Mouse (Mus musculus) activated CD4-positive, CD25-positive, alpha-beta regulatory T cell, adult 9 weeks (primary cell): ENCODE data around the gene Sp3. TPM values are rescaled to one million over a fixed set of nuclear protein-coding genes. Genes with fewer than 3 reads are reported as not detected.

Experiments used
- polyA plus RNA-seq: library from polyadenylated mRNA; unstranded; fragments of 100-300 nt; shearing (Covaris generic); gene quantifications from one replicate; pipeline ENCODE4 v1.2.1, GENCODE M21; 2017

The Sp3 gene
- polyA plus RNA-seq: 69.9 TPM

DNA sequence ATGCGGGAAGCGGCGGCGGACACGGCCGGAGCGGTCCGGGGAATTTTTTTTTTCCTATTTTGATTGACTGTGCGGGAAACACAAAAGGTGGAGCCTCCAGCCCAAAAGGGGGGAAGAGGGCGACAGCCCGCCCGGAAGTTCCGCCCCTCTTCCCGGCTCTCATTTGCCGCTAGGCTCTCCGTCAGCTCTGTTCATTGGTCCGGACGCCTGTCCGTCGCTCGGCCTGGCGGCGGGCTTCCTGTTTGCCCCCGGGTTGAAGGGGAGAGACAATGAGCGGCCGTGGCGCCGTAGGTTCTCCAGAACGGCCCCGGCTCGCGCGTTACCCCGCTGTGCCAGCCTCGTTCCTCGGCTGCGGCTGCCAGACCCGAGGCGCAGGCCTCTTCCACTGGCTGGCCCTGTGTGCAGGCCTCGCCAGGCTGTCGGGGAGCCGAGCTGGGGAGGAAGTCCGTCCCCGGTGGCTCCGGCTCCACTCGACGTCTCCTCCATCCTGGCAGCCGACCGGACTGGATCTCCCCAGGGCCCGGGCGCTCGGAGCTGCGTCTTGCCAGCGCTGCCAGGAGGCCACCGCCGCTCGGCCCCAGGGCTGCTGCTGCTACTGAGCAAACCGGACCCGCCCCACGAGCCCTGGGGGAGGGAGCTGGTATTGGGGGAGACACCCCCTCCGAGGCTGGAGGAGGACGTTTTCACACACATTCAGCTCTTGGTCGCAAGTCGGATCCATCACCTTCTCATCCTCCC lies at the start of gene Sp3:
Gene Sp3, minus strand, starts transcription at position 110 of the 738 bp plus-strand sequence.

GRCm38 (mm10) chr2:72986616-72987015 lies 6.4 kb upstream of the Sp3 start, which contains the start of gene Gm11084:
Gm11084 (minus strand) TSS chr2:72986716.

Other genes with a start within 250 kb of the Sp3 start
- gene Gm11084, start 6.3 kb upstream of the Sp3 start, polyA plus RNA-seq: not detected
- 76.3 TPM for gene Ola1, start 238.5 kb upstream of the Sp3 start, polyA plus RNA-seq